Mouse (Mus musculus) ES-Bruce4 (cell line): Measurements from ENCODE around the gene Pola1.

Source experiments
- CTCF ChIP-seq: IDR thresholded peaks from one replicate; pipeline ENCODE4 v1.8.1; 2011; ENCODE audit warnings: low read depth, low read length
- EP300 ChIP-seq: IDR thresholded peaks from 2 replicates; pipeline ENCODE4 v1.6.1; 2011; ENCODE audit warnings: low read depth, low read length; ENCODE audit not compliant: insufficient read depth
- POLR2A ChIP-seq: IDR thresholded peaks from one replicate; pipeline ENCODE4 v1.8.1; 2011; ENCODE audit warnings: low read length; ENCODE audit not compliant: insufficient read depth

GRCm38 (mm10) chrX:93377285-93377972, 254.5 kb downstream of the Pola1 start:
- TF ChIP-seq CTCF (no peak), POLR2A (no peak), EP300 (no peak)
